Mouse (Mus musculus) cerebellum, adult 2 months (tissue): ENCODE results near the gene Ndufs8.

ENCODE experiments used
- CTCF ChIP-seq: fragments of 200-500 bp; IDR thresholded peaks from 2 replicates; pipeline ENCODE4 v1.5.1; 2011; ENCODE audit warnings: low read depth, mild to moderate bottlenecking, control low read depth, low read length, moderate library complexity, borderline replicate concordance; ENCODE audit not compliant: insufficient read depth
- POLR2A ChIP-seq: fragments of 200-500 bp; IDR thresholded peaks from 2 replicates; pipeline ENCODE4 v1.6.1; 2011; ENCODE audit warnings: low read length, control low read depth, borderline replicate concordance; ENCODE audit not compliant: insufficient read depth

DNA sequence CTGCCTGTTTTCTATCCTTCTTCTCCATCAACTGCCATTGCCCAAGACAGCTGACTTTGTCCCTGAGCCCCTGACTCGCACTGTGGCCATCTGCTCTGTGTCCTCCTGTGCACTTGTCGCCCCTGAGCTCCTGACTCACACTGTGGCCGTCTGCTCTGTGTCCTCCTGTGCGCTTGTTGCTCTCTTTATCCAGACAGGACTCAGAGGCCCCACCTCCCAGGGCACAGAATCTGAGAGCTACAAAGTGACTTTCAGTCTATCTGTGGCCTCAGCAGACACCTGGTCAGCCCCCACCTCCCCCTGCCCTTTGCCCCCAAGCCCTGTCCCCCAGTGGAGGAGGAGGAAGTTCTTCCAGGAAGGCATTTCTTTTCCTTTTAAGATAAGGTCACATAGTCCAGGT lies 43.2 kb upstream of the Ndufs8 start:
- TF ChIP-seq POLR2A (no peak), CTCF (no peak)
